Mouse (Mus musculus) limb, embryonic 11.5 days (tissue): ENCODE data around the gene Med21. TPM values are rescaled to one million over a fixed set of nuclear protein-coding genes. Genes with fewer than 3 reads are reported as not detected.

Source experiments
- ATAC-seq: fragments of 200-750 bp; cut with Nextera tagmentation; 2 replicates; pipeline ENCODE4 v1.8.0; 2017; ENCODE audit warnings: low read depth; ENCODE audit not compliant: insufficient number of reproducible peaks, low FRiP score, low TSS enrichment
- DNase-seq: peaks from one replicate; pipeline ENCODE4 v3.0.0-alpha.2; 2015; ENCODE audit warnings: low spot score
- H3K27ac ChIP-seq: fragments of 300-500 bp; sonication (generic); replicated peaks from 2 replicates; pipeline ENCODE4 v1.5.1; 2014; ENCODE audit warnings: low read depth, mild to moderate bottlenecking, low read length
- H3K27me3 ChIP-seq: fragments of 300-500 bp; sonication (generic); 2 replicates; pipeline ENCODE4 v1.6.1; 2014; ENCODE audit warnings: mild to moderate bottlenecking, low read length, mixed read lengths; ENCODE audit not compliant: control insufficient read depth, insufficient read depth
- H3K36me3 ChIP-seq: fragments of 300-500 bp; sonication (generic); 2 replicates; pipeline ENCODE4 v1.6.1; 2014; ENCODE audit warnings: mild to moderate bottlenecking, low read length, moderate library complexity, mixed read lengths; ENCODE audit not compliant: control insufficient read depth, insufficient read depth
- H3K4me1 ChIP-seq: fragments of 300-500 bp; sonication (generic); 2 replicates; pipeline ENCODE4 v1.6.1; 2014; ENCODE audit warnings: low read length, mixed read lengths; ENCODE audit not compliant: control insufficient read depth, insufficient read depth
- H3K4me2 ChIP-seq: fragments of 300-500 bp; sonication (generic); 2 replicates; pipeline ENCODE4 v1.6.1; 2014; ENCODE audit warnings: low read depth, mild to moderate bottlenecking, moderate library complexity; ENCODE audit not compliant: severe bottlenecking
- H3K4me3 ChIP-seq: fragments of 300-500 bp; sonication (generic); 2 replicates; pipeline ENCODE4 v1.5.1; 2014; ENCODE audit warnings: low read depth, low read length
- H3K9ac ChIP-seq: fragments of 300-500 bp; sonication (generic); 2 replicates; pipeline ENCODE4 v1.6.1; 2014; ENCODE audit warnings: mild to moderate bottlenecking, low read length
- H3K9me3 ChIP-seq: fragments of 300-500 bp; sonication (generic); 2 replicates; pipeline ENCODE4 v1.6.1; 2016; ENCODE audit warnings: low read length; ENCODE audit not compliant: control insufficient read depth
- WGBS: fragments of 180-500 bp; shearing (Covaris S2); extraction: QIAGEN DNeasy Blood & Tissue Kit; methylation state at CpG from one replicate; pipeline ENCODE4 v1.1.7; 2014; 5-methylcytosine and 5-hydroxymethylcytosine counted together
- polyA plus RNA-seq: library from polyadenylated mRNA; unstranded; fragments of >200 nt; fragmentation: Nextera tagmentation; extraction: Ambion mirVana; gene quantifications from 2 replicates; pipeline ENCODE4 v1.2.1, GENCODE M21; 2014

The Med21 gene
- polyA plus RNA-seq, result 135 and 142 TPM in 2 replicates

- Histone ChIP-seq H3K27me3 (no peaks in the 10 kb centered on the region), H3K27ac (peak within 1 kb of the TSS; percentile 80), H3K4me2 (peak within 1 kb of the TSS; percentile 69), H3K9me3 (no peaks in the 10 kb centered on the region), H3K4me1 (no peaks in the 10 kb centered on the region), H3K9ac (peak within 1 kb of the TSS; percentile 89), H3K4me3 (peak within 1 kb of the TSS; percentile 77), H3K36me3 (no peaks in the 10 kb centered on the region)
- DNase-seq (peak; percentile 99), ATAC-seq (peak; percentile 97)
- WGBS, result under 1% methylated on average over 58 of the region's 60 CpGs
Measured at GRCm38 (mm10) chr6:146642276-146643183, at the start of gene Med21, which contains the start of gene Tm7sf3. Med21 (plus strand) TSS chr6:146642547. Tm7sf3 (minus strand) TSS chr6:146642824.

GRCm38 (mm10) chr6:146602601-146603000 is 39.7 kb upstream of the Med21 start:
- H3K9ac ChIP-seq, result no peak overlapping the region
- H3K36me3 ChIP-seq, result peaks cover 9% of the 10 kb centered on the region; the same call in 1 of the 2 replicates

GRCm38 (mm10) chr6:146603651-146604050 is 38.7 kb upstream of the Med21 start:
- 87% methylated on average over 10 of the region's 10 CpGs for WGBS
- H3K9me3 ChIP-seq, result no peaks in the 10 kb centered on the region

More at GRCm38 (mm10) chr6:146602601-146603000, 39.7 kb upstream of the Med21 start:
- no peak for DNase-seq
- H3K27ac ChIP-seq, result no peak overlapping the region
- H3K9me3 ChIP-seq, result no peaks in the 10 kb centered on the region
- no peaks in the 10 kb centered on the region for H3K27me3 ChIP-seq
- no peak for ATAC-seq
- H3K4me2 ChIP-seq, result no peak overlapping the region
- H3K4me3 ChIP-seq, result no peak overlapping the region
- WGBS, result 82% methylated on average over 4 of the region's 4 CpGs
- no peaks in the 10 kb centered on the region for H3K4me1 ChIP-seq

GRCm38 (mm10) chr6:146611385-146611784 is 31.0 kb upstream of the Med21 start:
- Histone ChIP-seq H3K9ac (no peak overlapping the region), H3K4me1 (no peaks in the 10 kb centered on the region), H3K4me3 (no peak overlapping the region), H3K27ac (no peak overlapping the region), H3K4me2 (no peak overlapping the region), H3K36me3 (peaks cover 7% of the 10 kb centered on the region; the same call in 1 of the 2 replicates), H3K9me3 (no peaks in the 10 kb centered on the region), H3K27me3 (no peaks in the 10 kb centered on the region)
- DNase-seq, result no peak
- no peak for ATAC-seq
- 91% methylated on average over 6 of the region's 6 CpGs for WGBS

More at GRCm38 (mm10) chr6:146603651-146604050, 38.7 kb upstream of the Med21 start:
- H3K27ac ChIP-seq, result no peak overlapping the region
- ATAC-seq (no peak), DNase-seq (no peak)
- H3K9ac ChIP-seq, result no peak overlapping the region
- no peaks in the 10 kb centered on the region for H3K4me1 ChIP-seq
- no peaks in the 10 kb centered on the region for H3K27me3 ChIP-seq
- H3K4me2 ChIP-seq, result no peak overlapping the region
- H3K4me3 ChIP-seq, result no peak overlapping the region
- peaks cover 9% of the 10 kb centered on the region; the same call in 1 of the 2 replicates for H3K36me3 ChIP-seq

- DNase-seq (no peak), ATAC-seq (no peak)
- Histone ChIP-seq H3K4me2 (no peak overlapping the region), H3K36me3 (peaks cover 7% of the 10 kb centered on the region; the same call in 1 of the 2 replicates), H3K9me3 (no peaks in the 10 kb centered on the region), H3K27me3 (no peaks in the 10 kb centered on the region), H3K9ac (no peak overlapping the region), H3K4me1 (no peaks in the 10 kb centered on the region), H3K27ac (no peak overlapping the region), H3K4me3 (no peak overlapping the region)
- 95% methylated on average over 7 of the region's 7 CpGs for WGBS
Measured at GRCm38 (mm10) chr6:146611897-146612296, 30.4 kb upstream of the Med21 start.

- Histone ChIP-seq H3K9ac (no peak overlapping the region), H3K4me3 (no peak overlapping the region), H3K9me3 (no peaks in the 10 kb centered on the region), H3K27me3 (no peaks in the 10 kb centered on the region), H3K4me2 (no peak overlapping the region), H3K36me3 (peaks cover 7% of the 10 kb centered on the region; the same call in 1 of the 2 replicates), H3K27ac (no peak overlapping the region), H3K4me1 (no peaks in the 10 kb centered on the region)
- ATAC-seq (no peak), DNase-seq (no peak)
- 95% methylated on average over 5 of the region's 5 CpGs for WGBS
Measured at GRCm38 (mm10) chr6:146612736-146613135, 29.6 kb upstream of the Med21 start.

GRCm38 (mm10) chr6:146613907-146614306 is 28.4 kb upstream of the Med21 start:
- Histone ChIP-seq H3K4me1 (no peaks in the 10 kb centered on the region), H3K4me2 (no peak overlapping the region), H3K27me3 (no peaks in the 10 kb centered on the region), H3K27ac (no peak overlapping the region), H3K9ac (no peak overlapping the region), H3K36me3 (peaks cover 6% of the 10 kb centered on the region), H3K9me3 (no peaks in the 10 kb centered on the region), H3K4me3 (no peak overlapping the region)
- 92% methylated on average over 5 of the region's 5 CpGs for WGBS
- DNase-seq, result no peak
- no peak for ATAC-seq

- Histone ChIP-seq H3K4me1 (no peaks in the 10 kb centered on the region), H3K4me3 (no peak overlapping the region), H3K27ac (no peak overlapping the region), H3K27me3 (no peaks in the 10 kb centered on the region), H3K36me3 (peaks cover 5% of the 10 kb centered on the region), H3K9me3 (no peaks in the 10 kb centered on the region), H3K9ac (no peak overlapping the region), H3K4me2 (no peak overlapping the region)
- DNase-seq, result no peak
- no peak for ATAC-seq
- WGBS, result 90% methylated on average over 5 of the region's 5 CpGs
Measured at GRCm38 (mm10) chr6:146614541-146614940, 27.8 kb upstream of the Med21 start.
